Mouse (Mus musculus) G1E (cell line): ENCODE measurements around the gene Alg5.

Experiments used
- CTCF ChIP-seq: IDR thresholded peaks from 2 replicates; pipeline ENCODE4 v1.5.1; 2012; ENCODE audit warnings: low read depth, low read length, inconsistent platforms, mixed read lengths
- TAL1 ChIP-seq: conservative IDR thresholded peaks from 2 replicates; pipeline ENCODE4 v1.6.1; 2012; ENCODE audit warnings: low read depth, low read length, inconsistent platforms, mixed read lengths

DNA sequence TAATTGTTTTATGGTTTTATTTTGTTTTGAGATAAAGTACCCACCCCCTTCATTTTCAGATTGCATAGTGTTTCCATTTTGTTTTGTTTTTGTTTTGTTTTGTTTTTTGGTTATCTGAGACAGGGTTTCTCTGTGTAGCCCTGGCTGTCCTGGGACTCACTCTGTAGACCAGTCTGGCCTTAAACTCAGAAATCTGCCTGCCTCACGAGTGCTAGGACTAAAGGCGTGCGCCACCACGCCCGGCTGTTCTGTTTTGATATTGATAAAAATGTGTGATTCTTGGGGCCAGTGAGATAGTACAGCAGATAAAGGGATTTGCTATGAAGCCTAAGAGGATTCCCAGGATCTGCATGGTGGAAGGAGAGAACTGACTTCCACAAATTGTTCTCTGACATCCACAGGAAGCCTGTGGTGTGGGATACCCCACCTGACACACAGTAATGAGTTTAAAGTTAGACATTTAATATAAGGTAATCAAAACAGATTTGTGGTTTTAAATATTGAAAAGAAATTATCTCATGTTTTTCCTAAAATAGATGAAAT, 35.5 kb upstream of the Alg5 start:
- no peak for TF ChIP-seq TAL1
- no peak for TF ChIP-seq CTCF
